Mouse (Mus musculus): ENCODE results near the gene Pakap.

- no peak for TF ChIP-seq CTCF (IDR thresholded peaks at IDR 0.05; ENCODE audit: low read depth)
- TF ChIP-seq EP300 (IDR thresholded peaks at IDR 0.05; ENCODE audit: low read depth), result no peak
These were observed 149.4 kb downstream of the Pakap start, which contains the start of gene Akap2 for GRCm38 (mm10) chr4:57717354-57717753.

Data from liver, embryonic 14.5 days (tissue).